Mouse (Mus musculus) olfactory bulb, adult 2 months (tissue): ENCODE data around the gene Galnt18. TPM values are rescaled to one million over a fixed set of nuclear protein-coding genes. Genes with fewer than 3 reads are reported as not detected.

Source experiments
- H3K27ac ChIP-seq: fragments of 200-500 bp; 2 replicates; pipeline ENCODE4 v1.5.1; 2012; ENCODE audit warnings: low read depth, low read length; ENCODE audit not compliant: insufficient read depth
- H3K4me1 ChIP-seq: fragments of 200-500 bp; 2 replicates; pipeline ENCODE4 v1.6.1; 2012; ENCODE audit warnings: low read length; ENCODE audit not compliant: control insufficient read depth, insufficient read depth
- H3K4me3 ChIP-seq: fragments of 200-500 bp; 2 replicates; pipeline ENCODE4 v1.5.1; 2012; ENCODE audit warnings: mild to moderate bottlenecking, low read depth, low read length, moderate library complexity; ENCODE audit not compliant: insufficient read depth
- CTCF ChIP-seq: fragments of 200-500 bp; IDR thresholded peaks from 2 replicates; pipeline ENCODE4 v1.5.1; 2012; ENCODE audit warnings: low read depth, mild to moderate bottlenecking, low read length, moderate library complexity; ENCODE audit not compliant: insufficient read depth
- POLR2A ChIP-seq: fragments of 200-500 bp; IDR thresholded peaks from 2 replicates; pipeline ENCODE4 v1.6.1; 2012; ENCODE audit warnings: mild to moderate bottlenecking, low read depth, low read length, moderate library complexity; ENCODE audit not compliant: insufficient read depth
- WGBS: fragments of 180-500 bp; shearing (Covaris S2); methylation state at CpG from one replicate; pipeline ENCODE4 v1.1.7; 2018; 5-methylcytosine and 5-hydroxymethylcytosine counted together
- polyA plus RNA-seq: library from polyadenylated mRNA; stranded (reverse); fragments of >200 nt; gene quantifications from 2 replicates; pipeline ENCODE4 v1.2.4, GENCODE M21; 2012; ENCODE audit warnings: low replicate concordance; ENCODE audit not compliant: missing spikeins, insufficient read depth, insufficient read length

Galnt18 gene
- polyA plus RNA-seq, 1 experiment: not detected

DNA sequence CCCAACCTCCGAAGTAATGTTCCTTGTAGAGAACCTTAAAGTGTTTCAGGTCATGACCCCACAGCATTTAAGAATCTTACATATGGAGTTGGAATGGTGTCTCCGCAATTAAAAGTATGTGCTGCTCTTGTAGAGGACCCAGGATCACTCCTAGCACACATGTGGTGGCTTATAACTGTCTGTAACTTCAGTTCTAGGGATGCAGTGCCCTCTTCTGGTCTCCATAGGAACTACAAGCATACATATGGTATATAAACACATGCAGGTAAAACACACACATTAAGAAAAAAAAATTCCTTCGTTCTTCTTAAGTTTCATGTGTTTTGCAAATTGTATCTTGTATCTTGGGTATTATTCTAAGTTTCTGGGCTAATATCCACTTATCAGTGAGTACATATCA, 99.7 kb downstream of the Galnt18 start:
- Histone ChIP-seq H3K4me1 (peaks cover 2% of the 10 kb centered on the region; the same call in 1 of the 2 replicates), H3K27ac (no peak overlapping the region), H3K4me3 (no peak overlapping the region)
- no peak for TF ChIP-seq CTCF
- TF ChIP-seq POLR2A: no peak
- WGBS: 95% methylated on average over 3 of the region's 3 CpGs

DNA sequence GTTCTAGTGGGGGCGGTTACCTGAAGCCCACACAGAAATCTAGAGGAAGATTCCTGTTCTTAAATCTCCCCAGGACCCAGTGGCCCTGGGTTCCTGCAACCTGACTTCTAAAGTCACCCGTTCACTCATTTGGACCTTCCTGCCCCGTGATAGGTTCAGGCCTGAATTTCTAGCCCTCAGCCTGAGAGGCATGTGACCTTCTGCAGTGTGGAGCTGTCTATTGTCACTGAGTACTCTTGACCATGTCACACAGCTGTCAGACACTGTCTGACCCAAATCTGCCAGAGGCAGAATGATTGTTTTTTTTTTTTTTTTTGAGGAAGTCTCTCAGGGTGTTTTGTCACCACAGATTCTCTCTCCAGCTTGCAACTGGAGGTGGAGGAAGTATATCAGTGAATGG, 103.3 kb downstream of the Galnt18 start:
- Histone ChIP-seq H3K27ac (no peak overlapping the region), H3K4me3 (no peak overlapping the region), H3K4me1 (peaks cover 2% of the 10 kb centered on the region; the same call in 1 of the 2 replicates)
- TF ChIP-seq POLR2A (no peak), CTCF (no peak)
- 93% methylated on average over 3 of the region's 3 CpGs for WGBS

DNA sequence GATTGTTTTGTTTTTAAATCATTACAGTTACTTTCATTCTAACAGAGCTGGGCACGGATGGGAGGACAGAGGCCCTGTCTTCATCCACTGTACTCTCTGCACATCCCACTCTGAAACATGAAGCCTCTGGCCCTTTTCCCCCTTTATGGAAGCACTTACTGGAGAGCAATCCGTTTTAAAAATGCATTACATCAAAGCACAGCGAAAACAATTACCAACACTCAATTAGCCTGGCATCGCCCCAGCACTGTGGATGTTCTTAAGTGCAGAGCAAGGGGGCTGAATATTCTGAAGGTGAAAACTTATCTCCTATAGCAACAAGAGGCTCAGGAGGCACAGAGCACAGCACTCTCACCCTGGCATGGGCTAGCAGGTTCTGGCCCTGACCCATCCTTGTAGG, 107.3 kb downstream of the Galnt18 start:
- no peak overlapping the region for H3K4me3 ChIP-seq
- no peak overlapping the region for H3K27ac ChIP-seq
- TF ChIP-seq POLR2A (no peak), CTCF (no peak)
- peaks cover 2% of the 10 kb centered on the region; the same call in 1 of the 2 replicates for H3K4me1 ChIP-seq
- WGBS: 24% methylated on average over 4 of the region's 4 CpGs

DNA sequence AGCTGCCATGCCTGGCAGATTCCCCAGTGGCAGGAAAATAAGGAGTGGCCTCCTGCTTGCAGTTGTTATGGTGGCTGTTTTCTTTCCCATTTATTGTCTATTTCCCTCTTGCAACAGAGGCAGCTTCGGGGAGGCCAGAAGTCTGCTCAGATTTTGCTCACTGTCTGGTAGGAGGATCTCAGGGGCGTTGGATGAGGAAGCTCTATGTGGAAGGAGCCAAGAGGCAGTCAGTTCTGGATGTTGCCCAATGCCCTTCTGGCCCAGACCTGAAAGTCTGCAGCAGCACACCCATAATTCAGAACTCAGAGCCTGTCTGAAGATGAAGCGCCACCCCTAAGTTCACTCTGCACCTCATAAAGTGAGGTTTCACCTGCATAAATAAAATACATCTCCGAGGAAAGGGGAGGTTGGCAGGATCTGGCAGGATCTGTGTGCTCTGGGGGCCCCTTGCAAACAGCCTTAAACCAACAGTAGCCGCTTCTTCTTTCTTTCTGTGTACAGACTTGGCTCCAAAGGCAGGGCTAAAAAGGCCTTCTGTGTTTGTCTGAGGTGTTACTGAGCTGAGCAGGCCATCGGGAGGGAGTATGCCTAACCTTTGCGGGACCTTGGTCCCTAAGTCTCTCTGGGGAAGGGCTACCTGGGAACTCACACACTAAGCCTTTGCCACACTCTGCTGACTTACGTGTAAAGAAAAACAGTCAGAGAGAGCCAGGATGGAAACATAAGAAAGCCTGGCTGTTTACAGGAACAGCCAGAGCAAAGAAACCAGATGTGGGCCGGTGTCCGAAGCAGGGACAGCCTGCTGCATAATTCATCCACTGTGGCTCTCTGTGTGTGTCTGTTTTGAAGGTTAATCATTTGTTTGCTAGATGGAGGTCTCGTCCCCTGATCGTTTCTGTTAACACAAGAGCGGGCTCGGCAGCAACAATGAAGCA, 116.4 kb downstream of the Galnt18 start:
- TF ChIP-seq POLR2A: no peak
- TF ChIP-seq CTCF: no peak
- Histone ChIP-seq H3K4me1 (peaks cover 8% of the 10 kb centered on the region), H3K27ac (no peak overlapping the region), H3K4me3 (no peak overlapping the region)
- WGBS: 52% methylated on average over 14 of the region's 14 CpGs

DNA sequence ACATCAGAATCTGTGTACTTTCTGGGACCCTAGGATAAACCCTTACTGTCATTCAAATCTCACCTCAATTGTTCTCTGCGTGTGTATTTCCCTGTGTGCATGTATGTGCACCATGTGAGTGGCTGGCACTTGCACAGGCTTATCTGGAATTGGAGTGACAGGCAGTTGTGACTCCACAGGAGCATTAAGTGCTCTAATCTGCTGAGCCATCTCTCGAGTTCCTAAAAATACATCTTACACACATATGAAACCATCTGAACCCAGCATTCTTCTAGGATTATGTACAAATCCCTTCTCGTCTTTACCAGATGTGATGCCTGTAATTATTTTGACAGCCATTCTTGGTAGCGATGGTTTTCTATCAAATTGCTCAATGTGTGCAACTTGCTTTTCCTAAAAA, 121.2 kb downstream of the Galnt18 start:
- Histone ChIP-seq H3K27ac (no peak overlapping the region), H3K4me1 (peaks cover 8% of the 10 kb centered on the region), H3K4me3 (no peak overlapping the region)
- WGBS: 70% methylated on average over 4 of the region's 4 CpGs
- TF ChIP-seq CTCF: no peak
- TF ChIP-seq POLR2A: no peak

DNA sequence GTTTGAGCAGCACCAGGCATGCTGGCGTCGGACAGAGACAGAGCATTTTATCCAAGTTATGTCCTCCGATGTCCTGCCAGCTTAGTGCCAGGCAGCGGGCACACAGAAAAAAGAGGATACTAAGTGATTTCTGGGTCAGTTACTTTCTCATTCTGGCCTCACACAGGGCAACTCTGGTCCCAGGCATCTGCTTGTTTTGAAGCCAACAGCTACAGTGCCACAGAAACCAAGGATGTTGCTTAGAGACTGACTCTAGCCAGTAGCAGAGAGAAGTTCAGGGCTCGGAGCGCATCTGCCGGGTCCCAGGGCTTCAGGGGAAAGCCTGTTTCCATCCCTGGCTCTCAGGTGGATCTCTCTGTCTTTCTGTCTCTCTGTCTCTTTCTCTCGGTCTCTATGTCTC, 124.8 kb downstream of the Galnt18 start:
- no peaks in the 10 kb centered on the region for H3K4me1 ChIP-seq
- TF ChIP-seq POLR2A (no peak), CTCF (no peak)
- 77% methylated on average over 8 of the region's 8 CpGs for WGBS
- no peak overlapping the region for H3K27ac ChIP-seq
- H3K4me3 ChIP-seq: no peak overlapping the region

DNA sequence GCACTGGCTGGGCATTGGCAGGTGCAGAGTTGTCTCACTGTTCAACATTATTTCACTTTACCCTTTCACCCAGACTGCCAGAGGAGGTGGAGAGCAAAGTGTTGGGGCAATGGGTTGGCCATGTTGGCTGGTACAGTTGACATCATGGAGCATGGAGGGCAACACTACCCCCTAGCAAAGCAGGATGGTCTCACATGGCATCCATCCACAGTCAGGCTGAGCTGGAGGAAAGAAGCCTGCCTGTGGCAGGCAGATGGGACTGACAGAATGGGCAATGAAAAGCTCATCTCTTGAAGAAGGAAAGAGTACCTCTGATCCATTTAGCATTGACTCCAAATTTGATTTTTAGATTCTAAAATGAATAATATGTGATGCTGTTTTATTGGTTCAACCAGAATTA, 125.3 kb downstream of the Galnt18 start:
- Histone ChIP-seq H3K4me3 (no peak overlapping the region), H3K27ac (no peak overlapping the region), H3K4me1 (no peaks in the 10 kb centered on the region)
- TF ChIP-seq POLR2A (no peak), CTCF (no peak)

DNA sequence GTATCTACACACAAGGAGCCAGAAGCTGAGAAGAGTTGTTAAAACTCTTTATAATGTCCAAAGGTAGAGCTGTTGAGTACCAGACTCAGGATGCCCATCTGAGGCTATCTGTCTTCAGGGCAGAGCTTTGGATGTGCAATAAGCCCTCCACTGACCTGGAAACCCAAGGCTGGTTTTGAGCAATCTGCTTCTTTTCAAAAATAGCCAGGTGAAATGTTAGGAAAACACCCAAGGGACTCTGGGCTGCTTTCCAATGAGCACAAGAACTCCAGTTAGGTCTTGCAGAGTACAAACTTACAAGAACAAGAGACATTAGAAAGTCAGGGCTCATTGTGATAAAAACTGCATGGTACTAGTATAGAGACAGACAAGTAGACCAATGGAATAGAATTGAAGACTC, 135.4 kb downstream of the Galnt18 start:
- Histone ChIP-seq H3K4me1 (no peaks in the 10 kb centered on the region), H3K27ac (no peak overlapping the region), H3K4me3 (no peak overlapping the region)
- no peak for TF ChIP-seq POLR2A
- TF ChIP-seq CTCF: no peak

DNA sequence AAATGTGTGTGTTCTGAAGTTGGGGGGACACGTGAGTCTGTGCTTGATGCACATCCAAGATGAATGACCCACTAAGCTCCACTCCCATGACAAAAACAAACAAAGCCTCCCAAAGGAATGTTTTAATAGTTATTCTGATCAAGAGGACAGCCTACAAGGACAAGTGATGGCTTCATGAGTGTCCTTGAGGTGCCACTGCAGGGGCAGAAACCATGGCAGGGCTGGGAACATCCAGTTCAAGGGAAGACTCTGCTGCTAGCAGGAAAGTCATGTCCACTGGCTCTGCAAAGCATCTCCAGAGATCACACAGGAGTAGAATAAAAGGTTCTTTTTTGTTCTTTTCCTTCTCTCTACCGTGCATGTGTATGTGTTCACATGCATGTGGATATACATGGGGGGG, 140.9 kb downstream of the Galnt18 start:
- Histone ChIP-seq H3K4me3 (no peak overlapping the region), H3K27ac (no peak overlapping the region), H3K4me1 (peaks cover 3% of the 10 kb centered on the region; the same call in 1 of the 2 replicates)
- WGBS: 91% methylated on average over 2 of the region's 2 CpGs
- TF ChIP-seq POLR2A: no peak
- no peak for TF ChIP-seq CTCF
